Mouse (Mus musculus) brain, adult 2 months (tissue): ENCODE measurements around the gene Nphp1.

Source experiments
- DNase-seq: peaks from one replicate; pipeline ENCODE4 v3.0.0; 2011; ENCODE audit warnings: low read depth, low spot score

The Nphp1 gene

GRCm38 (mm10) chr2:127788440-127789116 lies at the start of gene Nphp1:
Gene Nphp1, minus strand, starts transcription at chr2:127788897.
- DNase-seq: peak; percentile 96

GRCm38 (mm10) chr2:127832833-127833190 lies 44.1 kb upstream of the Nphp1 start:
- DNase-seq: peak; percentile 61

- DNase-seq: no peak
Observed at GRCm38 (mm10) chr2:127832103-127832832, 43.6 kb upstream of the Nphp1 start.

GRCm38 (mm10) chr2:127831401-127832102 lies 42.9 kb upstream of the Nphp1 start, which contains the start of gene Bub1:
Gene Bub1, minus strand, starts transcription at chr2:127831865.
- DNase-seq: peak; percentile 94

GRCm38 (mm10) chr2:127791919-127792603 lies 3.4 kb upstream of the Nphp1 start, which contains the start of gene Mtln:
Gene Mtln, minus strand, starts transcription at chr2:127792488.
- DNase-seq: peak; percentile 98

- DNase-seq: no peak
Observed at GRCm38 (mm10) chr2:127789651-127790270, 1.1 kb upstream of the Nphp1 start.

- DNase-seq: peak; percentile 18
Observed at GRCm38 (mm10) chr2:127789138-127789537, 441 bp upstream of the Nphp1 start.

- no peak for DNase-seq
Observed at GRCm38 (mm10) chr2:127787226-127787625, 1.5 kb downstream of the Nphp1 start.

- no peak for DNase-seq
Observed at GRCm38 (mm10) chr2:127778451-127778850, 10.2 kb downstream of the Nphp1 start.

- no peak for DNase-seq
Observed at GRCm38 (mm10) chr2:127775013-127775412, 13.7 kb downstream of the Nphp1 start.

- no peak for DNase-seq
Observed at GRCm38 (mm10) chr2:127774578-127774941, 14.1 kb downstream of the Nphp1 start.

GRCm38 (mm10) chr2:127773938-127774577 lies 14.6 kb downstream of the Nphp1 start:
- DNase-seq: peak; percentile 46

GRCm38 (mm10) chr2:127761587-127761986 lies 27.1 kb downstream of the Nphp1 start:
- no peak for DNase-seq

- DNase-seq: no peak
Observed at GRCm38 (mm10) chr2:127760429-127761000, 28.2 kb downstream of the Nphp1 start.

- no peak for DNase-seq
Observed at GRCm38 (mm10) chr2:127760014-127760413, 28.7 kb downstream of the Nphp1 start.

GRCm38 (mm10) chr2:127759157-127759880 lies 29.4 kb downstream of the Nphp1 start:
- peak; percentile 20 for DNase-seq

- DNase-seq: peak; percentile 97
Observed at GRCm38 (mm10) chr2:127757171-127757570, 31.5 kb downstream of the Nphp1 start.

GRCm38 (mm10) chr2:127754113-127754512 lies 34.6 kb downstream of the Nphp1 start:
- no peak for DNase-seq

GRCm38 (mm10) chr2:127751849-127752610 lies 36.7 kb downstream of the Nphp1 start:
- peak; percentile 11 for DNase-seq
